Mouse (Mus musculus) hindbrain, postnatal 0 days (tissue): Measurements from ENCODE around the gene Gm10337. TPM values are rescaled to one million over a fixed set of nuclear protein-coding genes. Genes with fewer than 3 reads are reported as not detected.
A peak's percentile ranks its signal among the peaks of the same experiment; 100 is the strongest.

Source experiments
- ATAC-seq: fragments of 200-750 bp; cut with Nextera tagmentation; 2 replicates; pipeline ENCODE4 v1.8.0; 2017; ENCODE audit warnings: mild to moderate bottlenecking, moderate TSS enrichment, moderate library complexity
- DNase-seq: peaks from one replicate; pipeline ENCODE4 v3.0.0-alpha.2; 2015; ENCODE audit warnings: low spot score
- H3K27ac ChIP-seq: fragments of 300-500 bp; sonication (generic); 2 replicates; pipeline ENCODE4 v1.5.1; 2014; ENCODE audit warnings: mild to moderate bottlenecking
- H3K27me3 ChIP-seq: fragments of 300-500 bp; sonication (generic); 2 replicates; pipeline ENCODE4 v1.6.1; 2014; ENCODE audit warnings: low read length, mixed read lengths; ENCODE audit not compliant: insufficient read depth
- H3K36me3 ChIP-seq: fragments of 300-500 bp; sonication (generic); 2 replicates; pipeline ENCODE4 v1.6.1; 2014; ENCODE audit warnings: low read length, mixed read lengths; ENCODE audit not compliant: insufficient read depth
- H3K4me1 ChIP-seq: fragments of 300-500 bp; sonication (generic); 2 replicates; pipeline ENCODE4 v1.6.1; 2014; ENCODE audit warnings: antibody characterized with exemption, low read length, mixed read lengths; ENCODE audit not compliant: insufficient read depth
- H3K4me2 ChIP-seq: fragments of 300-500 bp; sonication (generic); 2 replicates; pipeline ENCODE4 v1.6.1; 2014; ENCODE audit warnings: low read depth, mild to moderate bottlenecking, low read length, moderate library complexity, mixed read lengths
- H3K4me3 ChIP-seq: fragments of 300-500 bp; sonication (generic); 2 replicates; pipeline ENCODE4 v1.5.1; 2014; ENCODE audit warnings: low read length
- H3K9ac ChIP-seq: fragments of 300-500 bp; sonication (generic); replicated peaks from 2 replicates; pipeline ENCODE4 v1.6.1; 2014; ENCODE audit warnings: mild to moderate bottlenecking, low read length, moderate library complexity, mixed read lengths
- H3K9me3 ChIP-seq: fragments of 300-500 bp; sonication (generic); 2 replicates; pipeline ENCODE4 v1.6.1; 2016; ENCODE audit warnings: low read length, mixed read lengths
- CTCF ChIP-seq: IDR thresholded peaks from 2 replicates; pipeline ENCODE4 v1.5.1; 2016; ENCODE audit warnings: antibody characterized with exemption, control low read depth, low read depth
- WGBS: fragments of 180-500 bp; shearing (Covaris S2); extraction: QIAGEN DNeasy Blood & Tissue Kit; methylation state at CpG from one replicate; pipeline ENCODE4 v1.1.7; 2014; 5-methylcytosine and 5-hydroxymethylcytosine counted together
- polyA plus RNA-seq: library from polyadenylated mRNA; unstranded; fragments of >200 nt; fragmentation: Nextera tagmentation; extraction: Ambion mirVana; gene quantifications from 2 replicates; pipeline ENCODE4 v1.2.1, GENCODE M21; 2015
- total RNA-seq: library from RNA; depleted of rRNA; stranded (reverse); fragments of >200 nt; gene quantifications from 2 replicates; pipeline ENCODE4 v1.2.3, GENCODE M21; 2014

Gene Gm10337
- total and polyA plus RNA-seq, 2 experiments from 2014 or later, result 2.7 TPM; not detected in 1

- H3K4me1 ChIP-seq, result no peaks in the 10 kb centered on the region
- H3K9me3 ChIP-seq, result no peaks in the 10 kb centered on the region
- peaks cover 39% of the 10 kb centered on the region for H3K36me3 ChIP-seq
- no peak overlapping the region for H3K4me3 ChIP-seq
- ATAC-seq (no peak), DNase-seq (no peak)
- no peak for TF ChIP-seq CTCF
- no peaks in the 10 kb centered on the region for H3K27me3 ChIP-seq
- WGBS, result 87% methylated on average over 6 of the region's 6 CpGs
- H3K4me2 ChIP-seq, result no peak overlapping the region
- H3K27ac ChIP-seq, result no peak overlapping the region
- no peak overlapping the region for H3K9ac ChIP-seq
Observed at GRCm38 (mm10) chr15:102526111-102527002, 22.8 kb downstream of the Gm10337 start.

- peak; percentile 53 for TF ChIP-seq CTCF
- DNase-seq, result no peak
- Histone ChIP-seq H3K9ac (no peak overlapping the region), H3K9me3 (no peaks in the 10 kb centered on the region), H3K36me3 (peaks cover 47% of the 10 kb centered on the region), H3K4me3 (no peak overlapping the region), H3K27ac (no peak overlapping the region), H3K4me1 (no peaks in the 10 kb centered on the region), H3K4me2 (no peak overlapping the region), H3K27me3 (no peaks in the 10 kb centered on the region)
- WGBS, result 81% methylated on average over 3 of the region's 3 CpGs
- no peak for ATAC-seq
Observed at GRCm38 (mm10) chr15:102527936-102528335, 24.4 kb downstream of the Gm10337 start.

- Histone ChIP-seq H3K4me1 (no peaks in the 10 kb centered on the region), H3K27me3 (no peaks in the 10 kb centered on the region), H3K9me3 (no peaks in the 10 kb centered on the region), H3K4me3 (no peak overlapping the region), H3K4me2 (no peak overlapping the region), H3K9ac (no peak overlapping the region), H3K36me3 (peaks cover 52% of the 10 kb centered on the region), H3K27ac (no peak overlapping the region)
- ATAC-seq, result no peak
- WGBS, result 96% methylated on average over 1 of the region's 1 CpGs
- DNase-seq, result no peak
- TF ChIP-seq CTCF, result no peak
Observed at GRCm38 (mm10) chr15:102528396-102528795, 24.9 kb downstream of the Gm10337 start.

- Histone ChIP-seq H3K4me1 (no peaks in the 10 kb centered on the region), H3K4me3 (no peak overlapping the region), H3K36me3 (peaks cover 62% of the 10 kb centered on the region), H3K27ac (no peak overlapping the region), H3K9me3 (no peaks in the 10 kb centered on the region), H3K4me2 (no peak overlapping the region), H3K27me3 (no peaks in the 10 kb centered on the region), H3K9ac (no peak overlapping the region)
- no peak for TF ChIP-seq CTCF
- 78% methylated on average over 4 of the region's 4 CpGs for WGBS
- ATAC-seq, result no peak
- DNase-seq, result no peak
Observed at GRCm38 (mm10) chr15:102530566-102530965, 27.0 kb downstream of the Gm10337 start.

- H3K9ac ChIP-seq, result no peak overlapping the region
- TF ChIP-seq CTCF, result no peak
- no peaks in the 10 kb centered on the region for H3K4me1 ChIP-seq
- DNase-seq, result no peak
- H3K27me3 ChIP-seq, result no peaks in the 10 kb centered on the region
- H3K4me3 ChIP-seq, result no peak overlapping the region
- no peak overlapping the region for H3K4me2 ChIP-seq
- H3K27ac ChIP-seq, result no peak overlapping the region
- ATAC-seq, result no peak
- 82% methylated on average over 4 of the region's 4 CpGs for whole genome bisulfite sequencing
- H3K36me3 ChIP-seq, result peaks cover 69% of the 10 kb centered on the region
- H3K9me3 ChIP-seq, result no peaks in the 10 kb centered on the region
Observed at GRCm38 (mm10) chr15:102531586-102531985, 28.1 kb downstream of the Gm10337 start.

GRCm38 (mm10) chr15:102532106-102532900 lies 28.8 kb downstream of the Gm10337 start:
- H3K27ac ChIP-seq, result 0 out of 2 replicates have a peak overlapping the region, but pooled peaks have one; percentile 32
- H3K36me3 ChIP-seq, result peaks cover 74% of the 10 kb centered on the region
- DNase-seq (no peak), ATAC-seq (no peak)
- no peaks in the 10 kb centered on the region for H3K27me3 ChIP-seq
- no peak overlapping the region for H3K4me3 ChIP-seq
- WGBS, result 73% methylated on average over 3 of the region's 3 CpGs
- TF ChIP-seq CTCF, result no peak
- no peaks in the 10 kb centered on the region for H3K9me3 ChIP-seq
- no peak overlapping the region for H3K4me2 ChIP-seq
- no peak overlapping the region for H3K9ac ChIP-seq
- H3K4me1 ChIP-seq, result no peaks in the 10 kb centered on the region
